Mouse (Mus musculus): ENCODE measurements around the gene Mtmr12.

Mtmr12 gene

DNA sequence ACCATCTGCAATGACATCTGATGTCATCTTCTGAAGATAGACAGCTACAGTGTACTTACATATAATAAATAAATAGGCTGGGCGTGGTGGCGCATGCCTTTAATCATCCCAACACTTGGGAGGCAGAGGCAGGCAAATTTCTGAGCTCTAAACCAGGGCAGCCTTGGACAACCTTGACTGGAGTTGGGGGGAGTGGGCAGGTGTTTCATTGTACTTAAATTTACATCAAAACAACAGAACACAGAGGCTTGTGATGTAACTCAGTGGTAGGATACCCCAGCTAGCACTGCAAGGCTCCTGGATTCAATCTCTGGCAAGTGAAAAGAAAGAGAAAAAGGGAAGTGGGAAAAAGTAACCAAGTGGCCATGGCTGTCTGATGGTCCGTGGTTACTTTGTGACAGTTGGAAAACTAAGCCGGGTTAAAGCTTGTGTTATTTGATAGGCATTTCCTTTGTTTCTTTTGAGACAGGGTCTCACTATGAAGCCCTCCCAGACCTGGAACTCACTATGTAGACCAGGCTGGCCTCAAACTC, 70.3 kb downstream of the Mtmr12 start:
- no peak for DNase-seq (ENCODE audit: low spot score)

DNA sequence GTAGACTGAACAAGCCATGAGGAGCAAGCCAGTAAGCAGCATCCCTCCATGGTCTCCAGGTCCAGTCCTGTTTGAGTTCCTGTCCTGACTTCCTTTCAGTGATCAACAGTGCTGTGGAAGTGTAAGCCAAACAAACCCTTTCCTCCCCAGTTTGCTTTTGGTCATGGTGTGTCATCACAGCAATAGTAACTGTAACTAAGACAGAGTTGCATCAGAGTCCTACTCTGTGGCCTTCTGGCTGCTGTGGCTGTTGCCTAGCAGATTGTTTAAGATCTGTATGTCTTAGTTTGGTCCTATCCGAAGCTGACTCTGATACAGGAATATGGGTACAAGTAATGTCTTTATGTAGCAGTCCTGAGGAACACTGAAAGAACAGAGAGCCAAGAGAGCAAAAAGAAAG, 75.0 kb downstream of the Mtmr12 start:
- DNase-seq (ENCODE audit: low spot score): no peak

DNA sequence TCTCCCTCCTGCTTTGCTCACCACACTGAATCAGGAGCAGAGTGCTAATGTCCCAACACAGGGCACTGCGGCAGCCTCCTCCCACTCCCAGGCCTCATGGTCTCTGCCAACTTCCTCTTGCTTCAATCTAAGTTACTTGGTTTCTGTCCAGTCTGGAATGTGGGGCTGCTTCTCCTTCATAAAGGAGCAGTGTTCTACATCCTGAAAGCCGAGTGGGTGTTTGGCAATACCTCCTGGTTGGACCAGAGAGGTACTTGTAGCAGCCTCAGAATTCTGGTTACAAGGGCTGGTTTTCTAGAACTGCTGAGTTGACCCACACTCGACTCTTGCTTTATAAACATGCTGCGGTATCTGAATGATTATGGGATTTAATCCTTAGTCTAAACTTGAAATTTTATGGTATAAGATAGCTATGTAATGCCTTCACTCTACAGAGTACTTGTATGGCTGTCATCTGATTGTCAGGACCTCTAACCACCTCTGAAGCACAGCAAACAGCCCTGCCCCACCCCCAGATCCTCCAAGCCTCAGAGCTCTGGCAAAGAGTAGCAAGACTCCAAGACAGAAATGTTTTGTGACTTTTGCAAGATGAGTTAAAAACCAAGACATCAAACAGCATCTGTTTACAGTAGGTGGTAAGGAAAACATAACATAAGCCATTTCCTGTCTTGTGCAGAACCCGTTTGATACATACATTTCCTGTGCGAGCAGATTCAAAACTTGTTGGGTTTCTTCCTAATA, 80.1 kb downstream of the Mtmr12 start:
- DNase-seq (ENCODE audit: low spot score): no peak

DNA sequence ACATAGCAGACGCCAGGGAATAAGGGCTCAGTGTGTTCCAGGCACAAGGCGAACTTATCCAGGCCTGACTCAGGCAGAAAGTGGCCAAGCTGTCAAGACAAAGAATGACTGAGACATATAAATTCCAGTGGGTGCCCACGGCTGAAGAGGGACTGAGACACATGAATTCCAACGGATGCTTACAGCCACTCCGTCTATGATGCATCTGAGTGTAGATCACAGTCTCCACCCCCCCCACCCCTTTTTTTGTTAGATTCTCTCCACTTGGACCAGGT, 80.6 kb downstream of the Mtmr12 start:
- no peak for DNase-seq (ENCODE audit: low spot score)

DNA sequence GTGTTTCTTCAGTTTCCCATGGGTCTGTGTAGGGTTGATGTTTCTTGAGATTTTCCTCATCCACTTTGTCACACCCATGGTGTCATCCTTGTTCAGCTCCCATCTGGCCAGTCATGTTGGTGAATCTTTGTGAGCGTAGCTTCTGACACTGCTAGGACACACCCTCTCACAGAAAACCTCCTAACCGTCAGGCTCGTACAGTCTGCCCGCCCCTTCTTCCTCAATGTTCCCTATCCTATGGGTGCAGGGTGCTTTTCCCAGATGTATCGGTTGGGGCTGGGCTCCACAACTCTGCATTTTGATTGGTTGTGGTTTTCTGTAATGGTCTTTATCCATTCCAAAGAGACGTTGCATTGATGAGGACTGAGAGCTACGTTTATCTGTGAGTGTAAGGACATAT, 85.5 kb downstream of the Mtmr12 start:
- DNase-seq (ENCODE audit: low spot score): no peak

DNA sequence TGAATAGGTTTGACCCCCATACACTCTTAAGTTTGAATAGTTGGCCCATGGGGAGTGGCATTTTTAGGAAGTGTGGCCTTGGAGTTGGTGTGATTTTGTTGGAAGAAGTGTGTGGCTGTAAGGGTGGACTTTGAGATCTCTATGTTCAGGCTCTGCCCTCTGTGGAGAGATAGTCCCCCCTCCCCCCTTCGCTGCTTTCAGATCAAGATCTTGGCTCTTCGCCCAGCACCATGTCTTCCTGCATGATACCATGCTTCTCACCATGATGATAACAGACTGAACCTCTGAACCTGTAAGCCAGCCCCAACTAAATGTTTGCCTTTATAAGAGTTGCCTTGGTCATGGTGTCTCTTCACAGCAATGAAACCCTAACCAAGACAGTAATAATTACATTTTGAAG, 86.9 kb downstream of the Mtmr12 start:
- no peak for DNase-seq (ENCODE audit: low spot score)

DNA sequence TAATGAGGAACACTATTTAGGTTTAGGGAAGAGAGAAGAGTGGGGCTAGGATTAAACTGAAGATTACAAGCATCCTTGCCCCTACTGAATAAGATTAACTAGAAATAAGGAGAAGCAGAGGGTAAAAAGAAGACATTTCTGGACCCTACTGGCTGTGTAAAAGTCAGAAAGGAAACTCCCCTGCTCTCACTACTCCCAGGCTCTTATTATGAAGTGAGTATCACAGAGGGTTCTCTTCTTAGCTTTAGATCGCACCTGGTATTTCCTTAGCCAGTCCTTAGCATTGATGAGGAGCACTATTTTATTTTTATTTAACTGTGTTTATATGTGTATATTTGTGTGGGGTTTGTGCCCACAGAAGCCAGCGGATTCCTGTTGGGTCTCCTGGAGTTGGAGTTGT, 91.4 kb downstream of the Mtmr12 start:
- no peak for DNase-seq (ENCODE audit: low spot score)

DNA sequence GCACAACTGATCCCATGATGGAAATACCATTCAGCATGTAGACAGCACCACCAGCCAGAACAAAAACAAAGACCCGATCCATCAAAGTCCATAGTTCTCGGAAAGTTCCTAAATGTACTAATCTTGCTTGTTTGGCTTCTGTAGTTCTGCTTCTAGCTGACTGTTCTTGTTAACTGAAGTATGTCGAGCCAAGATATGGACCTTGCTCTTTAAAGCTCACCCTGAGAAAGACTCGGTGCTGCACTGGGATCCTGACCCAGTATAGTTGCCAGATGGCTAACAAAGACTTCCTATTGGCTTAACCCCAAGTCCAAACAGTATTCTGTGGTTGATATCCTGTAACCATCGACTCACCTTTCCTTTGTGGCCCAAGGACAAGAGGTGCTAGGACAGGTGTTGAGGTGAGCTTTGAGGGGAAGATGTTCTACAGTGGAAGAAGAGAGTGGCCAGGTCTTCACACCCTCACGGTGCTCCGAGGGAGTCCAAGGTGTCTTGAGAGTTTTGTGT, 93.5 kb downstream of the Mtmr12 start:
- DNase-seq (ENCODE audit: low spot score): no peak

DNA sequence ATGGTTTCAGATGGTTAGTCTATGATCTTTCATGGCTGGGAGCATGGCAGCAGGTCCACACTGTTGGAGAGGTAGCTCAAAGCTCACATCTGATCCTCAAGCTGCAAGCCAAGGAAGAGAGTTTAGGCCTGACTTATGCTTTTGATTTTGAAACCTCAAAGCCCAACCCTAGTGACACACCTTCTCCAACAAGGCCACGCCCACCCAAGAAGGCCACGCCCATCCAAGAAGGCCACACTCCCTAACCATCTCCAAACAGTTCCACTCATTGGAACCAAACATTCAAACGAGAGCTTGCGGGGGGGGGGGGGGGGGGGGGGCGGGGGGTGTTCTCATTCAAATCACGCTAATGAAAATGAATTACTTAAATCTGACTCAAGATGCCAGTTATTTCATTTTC, 96.9 kb downstream of the Mtmr12 start:
- no peak for DNase-seq (ENCODE audit: low spot score)

DNA sequence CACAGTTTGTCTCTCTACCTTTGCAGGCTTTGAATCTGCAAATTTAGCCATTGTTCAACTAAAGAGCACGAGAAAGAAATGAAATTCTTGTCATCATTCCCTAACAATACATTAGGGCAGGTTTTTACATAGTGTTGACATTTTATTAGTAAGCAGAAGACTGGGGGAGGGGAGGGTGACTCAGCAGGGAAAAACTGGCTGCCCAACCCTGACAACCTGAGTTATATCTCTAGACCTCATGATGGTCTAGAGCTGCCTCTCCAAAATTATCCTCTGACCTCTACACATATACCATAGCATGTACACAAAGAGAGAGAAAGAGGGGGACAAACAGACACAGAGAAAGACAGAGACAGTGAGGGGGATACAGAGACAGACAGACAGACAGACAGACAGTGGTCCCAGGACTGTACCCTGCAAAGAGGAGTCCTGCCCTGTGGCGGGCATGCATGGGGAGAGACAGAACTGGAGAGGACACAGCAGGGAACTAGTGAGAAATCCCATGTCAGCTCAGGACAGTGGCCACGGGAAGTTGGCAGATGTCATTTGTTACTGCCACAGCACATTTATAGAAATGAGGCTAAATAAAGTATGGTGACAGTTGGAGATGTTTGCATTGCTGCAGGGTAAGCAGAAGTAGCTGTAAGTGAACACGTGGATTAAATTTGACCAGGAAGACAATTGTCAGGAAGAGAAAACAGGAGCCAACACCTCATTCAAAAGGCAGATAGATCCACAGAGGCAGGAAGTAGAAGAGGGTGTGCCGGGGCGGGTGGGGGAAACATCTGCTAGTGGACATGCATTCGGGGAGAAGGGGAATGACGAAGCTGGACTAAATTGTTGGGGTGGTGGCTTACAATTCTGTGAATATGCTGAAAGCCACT, 101.6 kb downstream of the Mtmr12 start:
- no peak for DNase-seq (ENCODE audit: low spot score)

DNA sequence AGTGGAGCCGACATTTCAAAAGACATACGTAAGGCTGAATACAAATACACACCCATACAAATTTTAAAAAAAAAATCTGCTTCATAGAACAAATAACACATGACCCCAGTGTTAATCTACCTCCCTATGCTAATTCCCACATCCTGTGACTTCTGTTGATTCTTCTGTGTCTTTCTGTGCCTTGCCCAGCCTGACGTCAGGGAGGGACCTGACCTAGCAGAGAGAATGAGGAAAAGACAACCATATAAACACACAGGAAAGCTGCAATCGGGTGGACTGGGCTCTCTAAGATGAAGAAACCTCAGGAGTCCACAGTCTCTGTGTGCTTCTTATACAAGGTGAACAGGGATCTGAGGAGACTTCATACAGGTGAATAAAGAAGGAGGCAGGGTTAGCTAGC, 102.3 kb downstream of the Mtmr12 start:
- DNase-seq (ENCODE audit: low spot score): no peak

DNA sequence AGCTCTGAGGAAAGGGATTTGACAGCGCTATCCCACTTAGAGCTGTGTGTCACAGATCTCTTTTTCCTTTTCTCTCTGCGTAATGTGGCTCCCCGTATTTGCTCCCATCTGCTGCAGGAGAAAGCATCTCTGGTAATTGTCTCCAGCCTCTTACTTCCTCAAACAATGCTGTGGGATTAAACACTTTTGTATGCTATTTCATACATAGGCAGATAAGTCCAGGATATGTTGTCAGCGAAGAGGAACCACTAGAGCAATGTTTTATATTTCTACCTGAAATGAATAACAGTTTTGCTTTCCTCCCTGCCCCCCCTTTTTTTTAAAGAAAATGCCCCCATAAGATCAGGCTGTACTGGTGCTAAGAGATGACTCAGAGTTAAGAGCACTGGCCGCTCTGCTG, 103.7 kb downstream of the Mtmr12 start:
- no peak for DNase-seq (ENCODE audit: low spot score)

DNA sequence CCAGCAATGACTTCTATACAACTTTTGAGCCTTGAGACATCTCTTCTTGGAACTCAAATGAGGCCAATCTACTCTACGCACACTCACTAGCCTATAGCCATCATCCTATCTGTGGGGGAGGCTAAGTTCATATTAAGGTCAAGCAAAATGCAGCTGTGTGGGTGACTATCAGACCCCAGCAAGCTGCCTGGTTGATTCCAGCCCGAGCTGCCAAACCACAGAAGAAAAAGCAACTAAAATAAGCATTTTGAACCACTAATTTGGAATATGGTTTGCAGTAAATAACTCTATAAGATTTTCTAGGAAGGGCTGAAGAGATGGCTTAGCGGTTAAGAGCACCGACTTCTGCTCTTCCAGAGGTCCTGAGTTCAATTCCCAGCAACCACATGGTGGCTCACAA, 105.8 kb downstream of the Mtmr12 start:
- no peak for DNase-seq (ENCODE audit: low spot score)

DNA sequence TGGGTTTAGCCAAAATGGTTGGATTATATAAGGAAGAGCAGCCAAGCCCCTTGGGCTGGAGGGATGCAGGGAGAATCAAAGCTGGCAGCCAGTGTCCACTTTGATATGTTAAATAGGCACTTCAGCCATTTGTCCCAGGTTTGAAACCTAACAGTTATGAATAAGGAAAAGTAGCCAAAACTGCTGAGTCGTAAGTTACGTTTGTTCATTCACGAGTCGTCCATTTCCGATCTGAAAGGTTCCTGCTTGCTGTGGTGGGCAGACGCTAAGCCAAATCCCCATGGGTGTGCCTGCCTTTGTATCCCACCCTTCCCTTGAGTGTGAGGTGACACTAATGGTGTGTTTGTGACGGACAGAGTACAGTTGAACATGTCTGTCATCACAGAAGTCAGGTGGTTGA, 106.6 kb downstream of the Mtmr12 start:
- no peak for DNase-seq (ENCODE audit: low spot score)

DNA sequence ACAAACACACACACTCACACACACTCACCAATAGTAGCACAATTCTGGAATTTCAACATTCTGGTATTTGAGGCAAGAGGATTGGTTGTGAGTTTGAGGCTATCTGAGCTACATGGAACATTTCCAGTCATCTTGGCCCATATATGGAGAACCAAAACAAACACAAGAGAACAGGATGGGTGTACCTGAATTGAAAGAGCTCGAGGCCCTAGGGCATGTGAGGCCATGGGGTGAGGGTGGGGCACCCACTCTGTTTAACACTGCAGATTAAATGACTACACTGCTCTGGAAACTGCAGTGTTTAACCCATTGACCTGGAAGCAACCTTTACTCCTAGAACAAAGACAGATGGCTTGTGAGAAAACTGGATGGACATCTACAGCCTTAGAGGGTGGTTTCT, 108.4 kb downstream of the Mtmr12 start:
- peak; percentile 48 for DNase-seq (ENCODE audit: low spot score)

DNA sequence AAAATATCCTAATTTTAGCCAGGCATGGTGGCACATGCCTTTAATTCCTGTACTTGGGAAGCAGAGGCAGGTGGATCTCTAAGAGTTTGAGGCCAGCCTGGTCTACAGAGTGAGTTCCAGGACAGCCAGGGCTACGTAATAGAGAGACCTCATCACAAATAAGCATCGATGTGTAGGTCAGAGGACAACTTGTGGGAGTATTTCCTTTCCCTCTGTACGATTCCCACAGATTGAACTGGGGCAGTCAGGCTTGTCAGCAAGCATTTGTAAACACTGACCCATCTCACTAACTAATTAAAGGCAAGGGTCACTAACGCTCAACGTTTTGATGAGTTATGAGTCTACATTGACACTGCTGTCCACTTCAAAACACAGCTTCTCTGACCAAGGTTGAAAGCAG, 109.8 kb downstream of the Mtmr12 start:
- no peak for DNase-seq (ENCODE audit: low spot score)

DNA sequence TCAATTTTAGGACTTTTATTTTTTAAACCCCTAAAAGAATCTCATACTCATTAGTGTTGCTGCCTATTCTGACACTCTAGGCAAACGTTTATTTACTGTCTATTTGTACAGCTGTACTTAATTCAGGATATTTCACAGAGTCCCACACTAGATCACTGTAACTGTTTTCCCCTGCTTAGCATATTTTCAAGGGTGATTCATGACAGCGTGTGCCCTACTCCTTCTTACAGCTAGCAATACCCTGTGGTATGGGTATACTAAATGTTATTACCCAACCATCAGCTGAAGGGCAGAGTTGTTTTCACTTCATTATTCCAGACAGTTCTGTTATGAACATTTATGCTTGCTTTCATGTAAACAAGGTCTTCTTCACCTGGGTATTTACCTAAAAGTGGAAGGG, 111.2 kb downstream of the Mtmr12 start:
- DNase-seq (ENCODE audit: low spot score): no peak

DNA sequence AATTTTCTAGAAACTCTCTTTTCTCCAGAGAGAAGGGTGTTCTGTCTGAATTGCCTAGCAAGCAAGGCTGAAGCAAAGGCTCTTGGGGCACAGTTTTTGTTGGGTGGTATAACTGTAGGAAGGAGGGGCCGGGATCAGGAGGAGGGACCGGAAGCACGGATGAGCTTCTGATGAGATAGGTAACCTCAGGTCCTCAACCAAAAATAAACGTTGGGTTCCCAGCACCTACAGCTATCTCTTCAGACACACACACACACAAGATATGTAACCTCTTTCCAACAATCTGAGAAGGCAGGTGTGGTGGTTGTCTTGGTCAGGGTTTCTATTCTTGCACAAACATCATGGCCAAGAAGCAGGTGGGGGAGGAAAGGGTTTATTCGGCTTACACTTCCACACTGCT, 112.5 kb downstream of the Mtmr12 start:
- no peak for DNase-seq (ENCODE audit: low spot score)

DNA sequence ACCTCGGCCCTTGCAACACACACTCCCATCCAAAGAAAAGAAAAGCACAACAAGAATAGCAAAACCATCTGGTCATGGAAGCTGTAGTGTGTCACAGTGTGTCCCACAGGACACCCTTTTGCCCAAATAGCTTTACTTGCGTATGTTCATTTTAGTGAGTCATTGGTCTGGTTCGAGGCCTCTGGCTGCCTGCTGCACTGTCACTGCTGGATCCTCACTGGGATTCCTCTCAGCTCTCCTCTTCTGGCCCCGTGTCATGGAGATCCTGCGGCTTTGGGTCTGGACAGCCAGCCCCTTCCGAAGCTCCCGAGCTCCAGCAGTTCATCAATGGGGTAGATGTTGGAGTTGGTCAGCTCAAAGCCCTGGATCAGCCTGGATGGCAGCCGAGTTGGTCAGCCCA, 113.6 kb downstream of the Mtmr12 start:
- no peak for DNase-seq (ENCODE audit: low spot score)

DNA sequence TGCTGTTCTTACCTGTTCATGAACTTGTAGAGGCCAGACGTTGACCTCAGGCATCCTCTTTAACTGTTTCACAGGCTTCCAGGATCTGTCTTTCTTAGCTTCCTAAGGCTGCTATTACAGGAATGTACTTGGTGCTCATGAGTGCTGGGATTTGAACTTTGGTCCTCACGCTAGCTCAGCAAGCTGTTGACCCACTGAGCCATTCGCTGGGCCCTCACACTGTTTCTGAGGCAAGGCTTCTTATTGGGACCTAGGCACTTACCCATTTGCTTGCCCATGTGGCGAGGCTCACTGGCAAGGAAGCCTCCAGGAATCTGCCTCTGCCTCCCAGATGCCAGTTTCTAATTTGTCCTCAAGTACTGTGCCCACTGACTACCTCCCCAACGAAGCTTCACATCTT, 115.1 kb downstream of the Mtmr12 start:
- DNase-seq (ENCODE audit: low spot score): no peak

DNA sequence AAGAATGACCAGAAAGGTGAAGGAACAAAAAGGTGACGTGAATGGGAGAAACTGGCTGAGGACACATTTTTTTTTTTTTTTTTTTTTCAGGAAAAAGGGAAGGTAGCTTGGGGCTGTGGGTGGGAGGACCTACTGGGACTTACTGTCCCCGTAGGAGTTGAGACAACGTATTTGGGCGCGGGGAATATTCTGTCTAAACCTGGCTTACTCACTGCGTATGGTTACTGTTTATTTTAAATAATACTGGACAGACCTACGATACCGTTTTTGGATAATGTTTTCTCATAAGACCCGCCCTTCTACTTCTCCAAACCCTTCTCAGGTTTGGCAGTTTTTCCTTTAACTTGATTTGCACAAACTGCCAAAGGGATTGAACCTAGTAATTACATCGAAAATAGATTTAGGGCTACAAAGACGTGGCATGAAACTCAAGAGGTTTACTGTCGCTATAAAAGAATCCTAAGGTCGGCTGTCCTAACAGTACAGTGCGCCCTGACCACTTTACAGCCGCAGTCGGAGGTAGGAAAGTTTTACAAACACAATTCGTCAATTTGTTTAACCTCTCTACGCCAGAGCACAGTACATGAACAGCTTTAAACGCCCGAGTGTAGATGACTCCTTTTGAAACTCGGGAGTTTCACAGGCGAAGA, 115.7 kb downstream of the Mtmr12 start:
- DNase-seq (ENCODE audit: low spot score): no peak

DNA sequence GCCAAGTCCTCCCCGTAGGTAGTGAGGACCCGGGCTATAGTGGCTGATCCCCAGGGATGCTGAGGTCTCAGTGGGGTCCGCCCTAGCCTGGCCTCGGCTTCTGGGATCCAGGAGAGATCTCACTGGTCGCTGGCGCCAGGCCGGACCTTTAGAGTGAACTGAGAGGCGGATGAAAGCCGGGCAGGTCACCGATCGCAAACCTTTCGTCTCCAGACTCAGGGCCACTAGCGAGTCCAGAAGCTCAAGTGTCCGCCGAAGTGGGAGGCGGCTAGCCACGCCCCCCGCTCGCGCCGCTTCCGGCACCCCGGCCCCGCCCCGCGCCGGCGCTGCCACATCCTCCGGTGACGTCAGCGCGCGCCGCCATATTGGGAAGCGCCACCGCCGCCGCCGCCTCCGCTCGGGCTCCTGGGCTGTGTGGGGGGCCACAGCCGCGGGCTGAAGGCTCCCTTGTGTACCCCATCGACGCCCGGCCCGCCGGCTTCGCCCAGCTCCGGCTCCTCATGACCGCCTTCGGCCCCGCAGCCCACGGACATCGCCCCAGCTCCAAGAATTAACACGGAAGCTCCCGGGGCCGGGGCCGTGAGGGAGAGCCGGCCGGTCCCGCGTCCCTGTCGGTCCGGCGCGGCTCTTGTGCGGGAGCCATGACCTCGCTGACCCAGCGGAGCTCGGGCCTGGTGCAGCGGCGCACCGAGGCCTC, 116.4 kb downstream of the Mtmr12 start, which contains the start of gene Golph3:
Gene Golph3, plus strand, starts transcription at position 360 of the 697 bp plus-strand sequence.
- peak; percentile 98 for DNase-seq (ENCODE audit: low spot score)

Measured in retina, embryonic 14.5 days (tissue).